Mouse (Mus musculus): Measurements from ENCODE around the gene Tars. TPM values are rescaled to one million over a fixed set of nuclear protein-coding genes. Genes with fewer than 3 reads are reported as not detected.
A peak's percentile ranks its signal among the peaks of the same experiment; 100 is the strongest.

The Tars gene
- total and polyA plus RNA-seq, 2 experiments from 2014 or later, result 36.5 to 38.9 TPM

DNA sequence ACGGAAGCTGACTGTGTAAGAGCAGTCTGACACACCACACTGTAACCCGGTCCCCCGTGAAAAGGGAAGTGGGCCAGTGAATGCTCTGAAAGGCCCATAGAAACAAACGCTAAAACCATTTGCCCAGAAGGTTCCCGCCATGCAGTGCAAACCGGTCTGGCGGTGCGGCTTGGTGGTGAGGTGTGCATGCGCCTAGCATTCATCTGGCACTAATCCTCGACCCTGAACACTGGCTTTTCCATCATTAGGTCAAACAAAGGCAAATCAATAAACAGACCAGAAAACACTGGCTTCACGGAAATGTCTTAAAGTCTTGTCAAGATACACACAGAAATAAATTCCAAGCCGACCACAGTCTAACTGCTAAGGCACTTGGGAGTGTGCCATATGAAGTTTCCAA, 16.9 kb downstream of the Tars start:
- no peak for TF ChIP-seq CTCF (IDR thresholded peaks at IDR 0.05; ENCODE audit: low read depth)
- Histone ChIP-seq H3K4me2 (ENCODE audit: low read depth) (no peak overlapping the region), H3K27me3 (ENCODE audit: insufficient read depth, low read length) (no peaks in the 10 kb centered on the region), H3K9me3 (ENCODE audit: low read length) (no peaks in the 10 kb centered on the region), H3K4me1 (ENCODE audit: insufficient read depth) (no peaks in the 10 kb centered on the region; the same call in 1 of the 2 replicates), H3K4me3 (ENCODE audit: low read depth, low read length) (no peak overlapping the region), H3K27ac (ENCODE audit: low read depth, low read length) (no peak overlapping the region), H3K9ac (no peak overlapping the region), H3K36me3 (ENCODE audit: insufficient read depth) (peaks cover 36% of the 10 kb centered on the region)
- WGBS, result 76% methylated on average over 12 of the region's 12 CpGs
- no peak for DNase-seq
- no peak for ATAC-seq

DNA sequence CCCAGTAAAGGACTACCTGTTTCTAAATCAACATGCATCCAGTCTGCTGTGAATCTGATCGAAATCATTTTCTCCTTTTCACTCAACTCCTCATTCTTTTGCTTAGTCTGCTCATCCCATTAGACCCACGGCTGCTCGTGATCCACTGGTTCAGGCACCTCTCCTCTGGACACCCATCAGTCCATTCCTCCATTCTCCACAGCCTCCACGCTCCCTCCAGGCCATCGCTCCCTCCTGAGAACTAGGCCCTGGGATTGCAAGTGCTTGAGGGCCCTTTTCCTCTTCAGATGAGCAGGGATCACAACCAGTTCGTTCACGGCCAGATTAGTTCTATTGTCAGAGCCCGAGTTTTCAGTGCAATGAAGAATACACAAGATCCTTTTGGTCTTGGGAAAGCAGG, 18.8 kb downstream of the Tars start:
- Histone ChIP-seq H3K9me3 (ENCODE audit: low read length) (no peaks in the 10 kb centered on the region), H3K4me1 (ENCODE audit: insufficient read depth) (no peaks in the 10 kb centered on the region; the same call in 1 of the 2 replicates), H3K4me3 (ENCODE audit: low read depth, low read length) (no peak overlapping the region), H3K9ac (no peak overlapping the region), H3K27me3 (ENCODE audit: insufficient read depth, low read length) (no peaks in the 10 kb centered on the region), H3K36me3 (ENCODE audit: insufficient read depth) (peaks cover 18% of the 10 kb centered on the region), H3K4me2 (ENCODE audit: low read depth) (no peak overlapping the region), H3K27ac (ENCODE audit: low read depth, low read length) (no peak overlapping the region)
- no peak for DNase-seq
- 80% methylated on average over 8 of the region's 8 CpGs for WGBS
- no peak for ATAC-seq
- TF ChIP-seq CTCF (IDR thresholded peaks at IDR 0.05; ENCODE audit: low read depth), result no peak

DNA sequence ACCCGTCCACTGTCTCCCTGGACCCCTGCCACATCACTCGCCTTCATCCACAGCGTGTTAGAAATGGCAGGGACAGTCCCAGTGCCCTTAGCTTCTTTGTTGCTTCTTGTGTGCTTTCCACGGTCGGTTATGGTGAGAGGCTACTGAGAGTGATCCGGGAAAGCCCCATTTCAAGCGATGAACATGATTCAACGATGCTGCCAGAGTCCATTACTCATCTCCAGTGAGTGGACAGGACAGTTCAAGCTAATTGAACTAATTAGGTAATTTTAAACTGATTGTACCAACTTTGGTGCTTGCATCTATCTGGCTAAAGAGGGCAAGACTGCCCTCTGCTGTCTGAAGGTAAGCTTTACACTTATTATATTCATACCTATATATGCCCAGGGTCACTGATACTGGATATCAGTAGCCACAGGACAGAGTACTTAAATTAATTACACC, 19.4 kb downstream of the Tars start:
- 34% methylated on average over 8 of the region's 8 CpGs for WGBS
- peak; percentile 81 for TF ChIP-seq CTCF (IDR thresholded peaks at IDR 0.05; ENCODE audit: low read depth)
- no peaks in the 10 kb centered on the region for H3K27me3 ChIP-seq (ENCODE audit: insufficient read depth, low read length)
- peaks cover 13% of the 10 kb centered on the region for H3K36me3 ChIP-seq (ENCODE audit: insufficient read depth)
- H3K4me3 ChIP-seq (ENCODE audit: low read depth, low read length), result no peak overlapping the region
- H3K9ac ChIP-seq, result no peak overlapping the region
- H3K4me2 ChIP-seq (ENCODE audit: low read depth), result no peak overlapping the region
- peak; percentile 63 for ATAC-seq
- no peaks in the 10 kb centered on the region for H3K9me3 ChIP-seq (ENCODE audit: low read length)
- H3K27ac ChIP-seq (ENCODE audit: low read depth, low read length), result no peak overlapping the region
- H3K4me1 ChIP-seq (ENCODE audit: insufficient read depth), result no peaks in the 10 kb centered on the region; the same call in 1 of the 2 replicates
- DNase-seq, result peak; percentile 81

DNA sequence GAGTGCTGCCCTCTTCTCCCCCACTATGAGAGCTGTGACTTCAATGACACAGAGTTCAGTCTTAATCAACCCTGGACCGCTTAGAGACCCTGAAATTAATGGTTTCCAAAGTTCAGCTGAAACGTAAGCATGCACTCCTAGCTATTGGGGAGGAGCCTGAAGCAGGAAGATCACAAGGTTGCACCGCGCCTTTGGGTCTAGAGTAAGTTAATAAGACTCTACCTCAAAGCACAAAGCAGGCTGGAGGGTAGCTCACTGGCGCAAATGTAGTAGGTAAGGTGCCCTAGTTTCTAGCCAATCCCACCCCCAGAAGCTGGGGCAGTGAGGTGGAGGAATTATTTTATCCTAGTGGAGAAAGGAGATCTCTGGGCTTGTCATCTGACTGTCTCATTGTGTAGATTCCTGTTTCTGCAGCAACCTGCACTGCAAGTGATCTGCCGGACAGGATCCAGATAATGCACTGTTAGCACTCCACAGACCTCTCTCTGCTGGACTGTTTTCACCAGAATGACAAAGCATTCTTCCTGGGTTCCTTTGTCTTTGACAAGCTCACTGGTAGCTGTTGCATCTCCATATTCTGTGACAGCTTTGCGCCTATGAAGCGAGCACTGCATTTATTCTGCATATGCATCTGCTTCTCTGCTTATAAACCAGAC, 19.9 kb downstream of the Tars start:
- ATAC-seq, result peak; percentile 23
- no peak overlapping the region for H3K4me2 ChIP-seq (ENCODE audit: low read depth)

DNA sequence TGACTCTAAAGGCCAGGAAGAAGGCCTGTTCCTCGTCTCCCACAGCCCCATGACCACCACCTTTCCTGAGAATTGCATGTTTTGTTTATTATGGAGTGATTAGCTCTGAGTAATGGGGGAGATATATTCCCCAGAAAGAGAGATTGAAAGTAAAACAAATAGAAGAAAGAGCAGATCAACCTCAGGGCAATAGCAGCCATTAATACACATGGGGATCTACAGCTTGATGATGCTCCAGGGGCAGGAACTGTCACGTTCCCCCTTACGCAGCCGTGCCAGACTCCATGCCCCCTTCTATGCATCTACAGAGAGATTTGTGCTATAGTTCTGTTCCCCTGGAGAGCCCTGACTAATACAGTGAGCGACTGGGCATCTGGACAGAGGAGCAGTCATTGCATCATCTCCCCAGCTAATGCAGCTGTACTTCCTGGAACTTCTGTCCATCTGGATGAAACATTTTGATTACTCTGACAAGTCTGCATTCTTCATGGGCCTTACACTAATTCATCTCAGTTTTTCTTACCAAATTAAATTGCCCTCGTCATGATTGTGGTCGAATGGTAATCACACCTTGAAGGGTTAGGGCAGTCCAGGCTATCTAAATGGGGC, 28.9 kb downstream of the Tars start:
- 89% methylated on average over 7 of the region's 7 CpGs for WGBS

More for the DNA sequence above, 19.9 kb downstream of the Tars start:
- Histone ChIP-seq H3K4me3 (ENCODE audit: low read depth, low read length) (no peak overlapping the region), H3K36me3 (ENCODE audit: insufficient read depth) (peaks cover 8% of the 10 kb centered on the region), H3K27me3 (ENCODE audit: insufficient read depth, low read length) (no peaks in the 10 kb centered on the region), H3K9ac (no peak overlapping the region), H3K4me1 (ENCODE audit: insufficient read depth) (no peaks in the 10 kb centered on the region; the same call in 1 of the 2 replicates), H3K27ac (ENCODE audit: low read depth, low read length) (no peak overlapping the region), H3K9me3 (ENCODE audit: low read length) (no peaks in the 10 kb centered on the region)
- WGBS, result 89% methylated on average over 8 of the region's 8 CpGs
- no peak for DNase-seq
- TF ChIP-seq CTCF (IDR thresholded peaks at IDR 0.05; ENCODE audit: low read depth), result no peak

DNA sequence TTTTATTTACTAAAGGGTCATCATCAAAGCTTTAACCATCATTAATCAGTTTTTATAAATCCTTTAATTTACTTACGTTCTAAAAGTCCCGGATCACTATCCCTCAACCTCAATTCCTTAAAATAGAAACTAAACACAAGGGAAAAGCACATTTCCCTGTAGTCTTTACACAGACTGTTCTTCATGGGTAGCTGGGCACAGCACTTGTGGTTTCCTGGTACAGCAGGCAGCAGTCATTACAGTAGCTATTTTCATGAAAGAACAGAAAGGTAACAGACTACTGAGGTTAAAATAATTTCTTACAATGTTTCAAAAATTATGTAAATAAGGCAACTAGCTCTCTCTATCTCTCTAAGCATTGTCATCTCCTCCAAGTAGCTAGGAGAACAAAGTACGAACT, 29.9 kb downstream of the Tars start:
- no peak overlapping the region for H3K27ac ChIP-seq (ENCODE audit: low read depth, low read length)
- no peak overlapping the region for H3K9ac ChIP-seq
- no peak for DNase-seq
- no peak for ATAC-seq
- no peaks in the 10 kb centered on the region for H3K36me3 ChIP-seq (ENCODE audit: insufficient read depth)
- no peaks in the 10 kb centered on the region for H3K9me3 ChIP-seq (ENCODE audit: low read length)
- H3K4me1 ChIP-seq (ENCODE audit: insufficient read depth), result no peaks in the 10 kb centered on the region
- TF ChIP-seq CTCF (IDR thresholded peaks at IDR 0.05; ENCODE audit: low read depth), result no peak
- no peaks in the 10 kb centered on the region for H3K27me3 ChIP-seq (ENCODE audit: insufficient read depth, low read length)
- 76% methylated on average over 3 of the region's 3 CpGs for WGBS
- no peak overlapping the region for H3K4me2 ChIP-seq (ENCODE audit: low read depth)
- H3K4me3 ChIP-seq (ENCODE audit: low read depth, low read length), result no peak overlapping the region

More for the DNA sequence above, 28.9 kb downstream of the Tars start:
- Histone ChIP-seq H3K36me3 (ENCODE audit: insufficient read depth) (no peaks in the 10 kb centered on the region), H3K4me3 (ENCODE audit: low read depth, low read length) (no peak overlapping the region), H3K27ac (ENCODE audit: low read depth, low read length) (no peak overlapping the region), H3K9me3 (ENCODE audit: low read length) (no peaks in the 10 kb centered on the region), H3K4me2 (ENCODE audit: low read depth) (no peak overlapping the region), H3K4me1 (ENCODE audit: insufficient read depth) (no peaks in the 10 kb centered on the region), H3K27me3 (ENCODE audit: insufficient read depth, low read length) (no peaks in the 10 kb centered on the region), H3K9ac (no peak overlapping the region)
- ATAC-seq, result no peak
- TF ChIP-seq CTCF (IDR thresholded peaks at IDR 0.05; ENCODE audit: low read depth), result no peak
- DNase-seq, result no peak

DNA sequence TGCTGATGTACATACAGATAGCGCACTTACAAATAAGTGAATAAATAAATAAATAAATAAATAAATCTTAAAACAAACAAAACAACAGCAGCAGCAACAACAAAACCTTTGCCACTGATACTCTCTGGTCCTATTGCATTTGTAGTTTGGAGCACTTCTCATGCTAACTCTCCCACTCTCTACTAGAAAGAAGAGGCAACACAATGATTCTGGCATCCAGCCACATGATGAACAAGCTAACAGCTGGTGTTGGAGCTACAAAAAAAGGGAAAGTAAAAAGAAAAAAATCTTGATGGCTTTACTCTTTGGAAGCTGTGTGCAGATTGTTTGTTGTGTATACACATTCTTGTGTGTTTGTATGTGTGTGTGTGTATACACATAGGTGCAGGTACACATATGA, 34.7 kb downstream of the Tars start:
- H3K36me3 ChIP-seq (ENCODE audit: insufficient read depth), result no peaks in the 10 kb centered on the region
- H3K9ac ChIP-seq, result no peak overlapping the region
- H3K27ac ChIP-seq (ENCODE audit: low read depth, low read length), result no peak overlapping the region
- TF ChIP-seq CTCF (IDR thresholded peaks at IDR 0.05; ENCODE audit: low read depth), result no peak
- WGBS, result 94% methylated on average over 1 of the region's 1 CpGs
- no peak overlapping the region for H3K4me3 ChIP-seq (ENCODE audit: low read depth, low read length)
- H3K4me1 ChIP-seq (ENCODE audit: insufficient read depth), result no peaks in the 10 kb centered on the region
- no peaks in the 10 kb centered on the region for H3K27me3 ChIP-seq (ENCODE audit: insufficient read depth, low read length)
- no peak overlapping the region for H3K4me2 ChIP-seq (ENCODE audit: low read depth)
- ATAC-seq, result peak; percentile 51
- H3K9me3 ChIP-seq (ENCODE audit: low read length), result no peaks in the 10 kb centered on the region
- peak; percentile 69 for DNase-seq
